Mouse (Mus musculus) G1E (cell line): ENCODE results near the gene AC140267.1. TPM values are rescaled to one million over a fixed set of nuclear protein-coding genes. Genes with fewer than 3 reads are reported as not detected.
A peak's percentile ranks its signal among the peaks of the same experiment; 100 is the strongest.

ENCODE experiments used
- ATAC-seq: 2 replicates; pipeline ENCODE4 v1.8.0; 2016; ENCODE audit warnings: mild to moderate bottlenecking; ENCODE audit not compliant: insufficient number of reproducible peaks, poor library complexity, low FRiP score, severe bottlenecking; ENCODE audit errors: extremely low read depth
- DNase-seq: peaks from one replicate; pipeline ENCODE4 v3.0.0; 2012; ENCODE audit warnings: low spot score
- H3K27me3 ChIP-seq: 2 replicates; pipeline ENCODE4 v1.6.1; 2012; ENCODE audit warnings: mild to moderate bottlenecking, low read length, inconsistent platforms; ENCODE audit not compliant: insufficient read depth
- H3K36me3 ChIP-seq: replicated peaks from 2 replicates; pipeline ENCODE3; 2012; ENCODE audit warnings: mild to moderate bottlenecking, inconsistent platforms
- H3K4me1 ChIP-seq: 2 replicates; pipeline ENCODE4 v1.6.1; 2012; ENCODE audit warnings: low read depth, low read length, inconsistent platforms, mixed read lengths; ENCODE audit not compliant: insufficient read depth
- H3K4me3 ChIP-seq: 2 replicates; pipeline ENCODE4 v1.5.1; 2012; ENCODE audit warnings: low read depth, mild to moderate bottlenecking, inconsistent platforms, low read length, moderate library complexity, mixed read lengths
- H3K9me3 ChIP-seq: replicated peaks from 2 replicates; pipeline ENCODE4 v1.6.1; 2012; ENCODE audit warnings: inconsistent platforms
- CTCF ChIP-seq: IDR thresholded peaks from 2 replicates; pipeline ENCODE4 v1.5.1; 2012; ENCODE audit warnings: low read depth, low read length, inconsistent platforms, mixed read lengths
- GATA1 ChIP-seq: IDR thresholded peaks from 2 replicates; pipeline ENCODE4 v1.6.1; 2012; ENCODE audit warnings: borderline replicate concordance, low read length, inconsistent platforms, mixed read lengths
- GATA2 ChIP-seq: IDR thresholded peaks from 2 replicates; pipeline ENCODE4 v1.6.1; 2012; ENCODE audit warnings: low read depth, low read length, inconsistent platforms, borderline replicate concordance
- POLR2AphosphoS5 ChIP-seq: IDR thresholded peaks from 2 replicates; pipeline ENCODE4 v1.6.1; 2012; ENCODE audit warnings: low read depth, low read length, inconsistent platforms; ENCODE audit not compliant: insufficient replicate concordance
- TAL1 ChIP-seq: conservative IDR thresholded peaks from 2 replicates; pipeline ENCODE4 v1.6.1; 2012; ENCODE audit warnings: low read depth, low read length, inconsistent platforms, mixed read lengths
- polyA plus RNA-seq: library from polyadenylated mRNA; stranded (reverse); fragments of >175 nt; gene quantifications from 2 replicates; pipeline ENCODE4 v1.2.3, GENCODE M21; 2012
- total RNA-seq, 2 experiments: library from RNA; stranded (forward) in 1 of 2; stranded (reverse) in 1 of 2; fragments of 200-1000 nt in 1 of 2; fragments of >200 nt in 1 of 2; fragmentation: Nextera tagmentation in 1 of 2; gene quantifications; 2 replicates each; pipeline ENCODE4 v1.2.3; 2014 to 2017

Gene AC140267.1
- total and polyA plus RNA-seq, 3 experiments = 14.0 TPM; not detected in 2

GRCm38 (mm10) chr15:80248135-80248534 is 12.5 kb downstream of the AC140267.1 start:
- no peaks in the 10 kb centered on the region for H3K9me3 ChIP-seq
- DNase-seq = no peak
- no peak overlapping the region for H3K4me3 ChIP-seq
- no peaks in the 10 kb centered on the region for H3K27me3 ChIP-seq
- H3K36me3 ChIP-seq = peaks cover 94% of the 10 kb centered on the region
- H3K4me1 ChIP-seq = peaks cover 40% of the 10 kb centered on the region
- ATAC-seq = no peak
- TF ChIP-seq POLR2AphosphoS5 = no peak
- no peak for TF ChIP-seq GATA1
- TF ChIP-seq TAL1 = no peak
- TF ChIP-seq CTCF = no peak
- TF ChIP-seq GATA2 = no peak

GRCm38 (mm10) chr15:80248596-80248995 is 13.0 kb downstream of the AC140267.1 start:
- no peak for TF ChIP-seq CTCF
- TF ChIP-seq TAL1 = no peak
- TF ChIP-seq GATA2 = no peak
- no peak for TF ChIP-seq GATA1
- no peak for DNase-seq
- H3K36me3 ChIP-seq = peaks cover 94% of the 10 kb centered on the region
- no peak overlapping the region for H3K4me3 ChIP-seq
- H3K4me1 ChIP-seq = peaks cover 40% of the 10 kb centered on the region
- H3K9me3 ChIP-seq = no peaks in the 10 kb centered on the region
- no peak for ATAC-seq
- H3K27me3 ChIP-seq = no peaks in the 10 kb centered on the region

- ATAC-seq = no peak
- Histone ChIP-seq H3K27me3 (no peaks in the 10 kb centered on the region), H3K9me3 (peaks cover 3% of the 10 kb centered on the region), H3K36me3 (peaks cover 94% of the 10 kb centered on the region), H3K4me1 (peaks cover 43% of the 10 kb centered on the region), H3K4me3 (peak overlapping the region; percentile 31; the same call in 1 of the 2 replicates)
- TF ChIP-seq POLR2AphosphoS5 (no peak), GATA2 (no peak), CTCF (no peak), GATA1 (no peak), TAL1 (no peak)
- no peak for DNase-seq
Observed at GRCm38 (mm10) chr15:80249672-80250071, 14.0 kb downstream of the AC140267.1 start.

GRCm38 (mm10) chr15:80250586-80250985 is 15.0 kb downstream of the AC140267.1 start:
- H3K4me1 ChIP-seq = peaks cover 50% of the 10 kb centered on the region
- peak overlapping the region; percentile 5; the same call in 1 of the 2 replicates for H3K4me3 ChIP-seq
- H3K27me3 ChIP-seq = no peaks in the 10 kb centered on the region
- ATAC-seq = 0 out of 2 replicates have a peak, but pooled peaks have one; percentile 15
- peaks cover 96% of the 10 kb centered on the region for H3K36me3 ChIP-seq
- TF ChIP-seq CTCF (no peak), TAL1 (no peak), POLR2AphosphoS5 (no peak)
- H3K9me3 ChIP-seq = peaks cover 12% of the 10 kb centered on the region
- DNase-seq = no peak

GRCm38 (mm10) chr15:80253530-80253929 is 17.9 kb downstream of the AC140267.1 start:
- Histone ChIP-seq H3K4me3 (no peak overlapping the region), H3K4me1 (peaks cover 62% of the 10 kb centered on the region), H3K27me3 (no peaks in the 10 kb centered on the region), H3K36me3 (peaks cover 97% of the 10 kb centered on the region), H3K9me3 (peaks cover 13% of the 10 kb centered on the region)
- DNase-seq (no peak), ATAC-seq (no peak)
- TF ChIP-seq GATA1 = no peak
- TF ChIP-seq GATA2 = no peak
- TF ChIP-seq CTCF = no peak
- TF ChIP-seq POLR2AphosphoS5 = no peak
- no peak for TF ChIP-seq TAL1

- Histone ChIP-seq H3K4me1 (peaks cover 67% of the 10 kb centered on the region), H3K27me3 (no peaks in the 10 kb centered on the region), H3K4me3 (no peak overlapping the region), H3K36me3 (peaks cover 97% of the 10 kb centered on the region), H3K9me3 (peaks cover 13% of the 10 kb centered on the region)
- DNase-seq = no peak
- ATAC-seq = no peak
- no peak for TF ChIP-seq GATA1
Observed at GRCm38 (mm10) chr15:80254207-80254606, 18.6 kb downstream of the AC140267.1 start.

- peaks cover 13% of the 10 kb centered on the region for H3K9me3 ChIP-seq
- H3K27me3 ChIP-seq = no peaks in the 10 kb centered on the region
- H3K4me3 ChIP-seq = peak within 1 kb of the TSS; percentile 75
- H3K36me3 ChIP-seq = peaks cover 97% of the 10 kb centered on the region
- H3K4me1 ChIP-seq = peaks cover 65% of the 10 kb centered on the region
- no peak; the same call in 1 of the 2 replicates for ATAC-seq
- no peak for TF ChIP-seq GATA1
- no peak for TF ChIP-seq POLR2AphosphoS5
- TF ChIP-seq TAL1 = no peak
- TF ChIP-seq CTCF = no peak
- no peak for TF ChIP-seq GATA2
- DNase-seq = peak; percentile 81
Observed at GRCm38 (mm10) chr15:80254847-80255645, 19.4 kb downstream of the AC140267.1 start, which contains the start of gene Atf4. TSS of gene Atf4 (plus strand) at chr15:80255184.
